Mouse (Mus musculus) forelimb bud, embryonic 11.5 days (tissue): ENCODE measurements at regions not wholly inside any gene's neighbourhood (a gene's known extent, or its start where the extent isn't known, plus 50 kb on each side); places are given as distances from the start of the nearest gene placed in this dataset.

ENCODE experiments used
- DNase-seq: peaks from one replicate; pipeline ENCODE4 v3.0.0-alpha.2; 2012; ENCODE audit warnings: low read depth, low spot score

GRCm38 (mm10) chr15:31673038-31673437 lies 71.4 kb downstream of the Fam173b start:
- peak; percentile 24 for DNase-seq

DNA sequence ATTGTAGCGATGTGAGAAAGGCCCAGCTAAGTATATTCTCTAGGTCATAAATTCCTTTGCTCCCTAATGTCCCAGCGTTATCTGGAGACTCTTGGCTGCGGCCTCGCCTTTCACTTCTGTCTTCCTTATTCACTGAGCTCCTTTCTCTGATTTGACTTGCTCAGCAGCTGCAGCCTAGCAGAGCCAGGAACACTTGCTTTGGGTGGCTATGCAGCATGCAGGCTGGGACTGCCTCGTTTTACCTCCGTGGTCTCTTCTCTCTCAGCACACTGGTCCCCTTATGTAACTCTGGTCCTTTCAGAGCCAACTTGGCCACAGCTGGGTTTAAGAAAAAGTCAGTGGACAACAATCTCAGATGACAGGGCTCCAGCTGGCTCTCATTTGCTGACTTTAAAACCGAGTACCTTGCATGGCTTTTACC lies 75.1 kb downstream of the Fam173b start:
- DNase-seq, result peak; percentile 13

GRCm38 (mm10) chr15:31693109-31693508 lies 91.5 kb downstream of the Fam173b start:
- no peak for DNase-seq

DNA sequence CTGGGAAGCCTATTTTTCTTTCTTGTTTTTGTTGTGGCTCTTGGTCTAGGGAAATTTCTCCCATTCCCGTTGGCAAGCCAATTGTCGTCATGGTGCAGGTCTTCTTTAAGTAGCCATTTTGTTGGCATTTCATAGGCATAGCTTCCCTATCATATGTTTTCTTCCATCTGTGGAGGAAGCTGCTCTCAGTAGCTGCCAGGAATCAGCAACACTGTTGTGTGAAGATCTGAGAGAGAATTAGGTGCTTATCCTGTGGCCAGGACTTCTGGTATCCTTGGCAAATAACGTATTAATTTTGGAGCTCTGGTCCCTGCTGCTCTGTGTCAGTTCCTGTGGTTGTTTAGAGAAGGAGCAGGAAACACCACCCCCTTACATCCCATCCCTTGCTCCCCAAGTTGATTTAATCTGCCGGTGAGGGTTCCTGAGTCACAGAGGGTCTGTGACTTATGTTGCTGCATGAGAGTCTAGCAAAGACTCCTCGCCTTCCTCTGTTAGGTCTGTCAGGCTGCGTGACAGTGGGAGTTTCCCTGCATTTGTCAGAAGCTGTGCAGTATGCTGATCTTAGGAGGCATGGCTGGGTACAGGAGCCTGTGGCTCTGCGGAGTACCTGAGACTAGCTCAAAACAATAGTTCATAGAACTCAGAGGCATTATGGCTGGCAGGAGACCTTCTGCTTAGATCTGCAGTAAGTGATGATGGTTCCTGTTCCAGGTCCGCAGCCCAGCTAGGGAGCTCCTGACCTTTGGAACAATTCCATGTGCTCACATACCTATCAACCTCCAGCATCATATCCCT lies 93.4 kb downstream of the Fam173b start:
- no peak for DNase-seq

- DNase-seq, result no peak
Measured at GRCm38 (mm10) chr15:31703400-31703799, 101.7 kb downstream of the Fam173b start.

- no peak for DNase-seq
Measured at GRCm38 (mm10) chr15:31707416-31707815, 105.8 kb downstream of the Fam173b start.

GRCm38 (mm10) chr15:31721019-31721418 lies 119.4 kb downstream of the Fam173b start:
- DNase-seq, result no peak

DNA sequence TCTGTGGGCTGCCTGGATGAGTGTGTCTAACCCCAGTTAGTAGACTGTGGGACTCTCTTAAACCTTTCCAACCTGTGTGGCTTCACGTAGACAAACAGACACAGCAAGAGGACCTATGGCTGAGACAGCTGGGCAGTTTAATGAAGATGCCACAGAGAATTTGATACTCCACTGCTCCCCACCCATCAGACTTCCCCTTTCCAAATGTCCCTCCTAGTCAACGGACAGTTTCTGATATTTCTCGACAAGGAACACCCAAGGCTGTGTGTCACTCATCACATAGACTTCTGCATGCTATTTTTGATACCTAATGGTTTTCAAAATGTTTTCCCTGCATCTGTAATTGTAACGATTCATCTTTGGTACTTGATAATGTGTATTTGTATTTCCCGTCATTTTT lies 120.8 kb downstream of the Fam173b start:
- DNase-seq, result no peak

DNA sequence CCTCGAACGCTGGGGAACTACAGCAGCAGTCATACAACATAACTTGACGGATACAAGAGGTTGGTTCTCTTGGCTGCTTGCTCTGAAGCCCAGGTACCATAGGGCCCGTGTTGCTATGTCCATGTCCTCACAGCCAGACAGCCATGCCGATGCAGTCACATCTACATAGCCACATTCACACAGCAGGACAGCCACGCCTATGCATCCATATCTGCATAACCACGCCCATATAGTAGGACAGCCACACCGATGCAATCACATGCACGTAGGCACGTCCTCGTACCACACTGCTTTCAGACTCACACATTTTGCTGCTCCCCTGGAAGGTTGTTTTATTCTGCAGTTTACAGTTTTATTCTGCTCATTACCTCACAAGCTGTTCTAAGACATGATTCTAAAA lies 122.6 kb downstream of the Fam173b start:
- no peak for DNase-seq

- no peak for DNase-seq
Measured at GRCm38 (mm10) chr15:31729133-31729532, 127.5 kb downstream of the Fam173b start.

DNA sequence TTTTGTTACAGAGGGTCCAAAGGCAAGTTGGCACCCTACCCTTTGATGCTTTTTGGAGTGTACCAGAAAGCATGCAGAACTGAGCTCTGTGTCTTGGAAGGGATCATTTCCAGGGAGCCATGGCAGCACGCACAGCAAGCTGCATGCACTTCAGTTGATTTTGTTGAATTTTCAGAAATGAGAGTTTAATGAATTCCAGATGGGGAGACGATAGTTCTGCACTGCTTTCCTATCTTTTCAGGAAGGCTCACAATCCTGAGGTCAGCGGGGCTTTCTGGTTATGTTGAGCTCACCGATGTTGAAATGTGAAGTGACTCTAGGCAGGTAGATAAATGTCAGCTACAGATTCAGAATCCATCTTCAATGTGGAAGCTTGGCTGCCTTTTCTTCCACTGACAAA lies 140.0 kb downstream of the Fam173b start:
- DNase-seq, result peak; percentile 54

GRCm38 (mm10) chr15:31744570-31744969 lies 142.9 kb downstream of the Fam173b start:
- no peak for DNase-seq

GRCm38 (mm10) chr15:31752632-31753031 lies 151.0 kb downstream of the Fam173b start:
- no peak for DNase-seq

- DNase-seq, result no peak
Measured at GRCm38 (mm10) chr15:31753578-31754281, 152.1 kb downstream of the Fam173b start.

- DNase-seq, result no peak
Measured at GRCm38 (mm10) chr15:31768959-31769844, 167.6 kb downstream of the Fam173b start.

DNA sequence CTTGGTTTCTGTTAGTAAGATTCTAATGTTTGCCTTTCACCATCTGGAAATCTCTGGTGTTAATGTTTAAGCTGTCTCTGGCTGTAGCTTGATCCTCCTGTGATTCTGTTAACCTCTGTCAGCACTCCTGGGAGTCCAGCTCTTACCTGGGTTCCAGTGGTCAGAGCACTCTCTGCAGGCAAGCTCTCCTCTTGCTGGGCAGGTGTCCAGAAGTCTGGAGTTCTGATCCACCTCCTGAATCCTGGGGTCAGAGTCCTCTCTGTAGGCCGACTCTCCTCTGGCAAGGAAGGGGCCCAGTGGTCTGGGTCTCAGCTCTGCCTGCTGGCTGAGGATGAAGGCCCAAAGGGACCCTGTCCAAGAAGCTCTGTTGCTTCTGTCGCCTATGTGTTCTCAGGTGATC lies 181.4 kb downstream of the Fam173b start:
- DNase-seq, result no peak

DNA sequence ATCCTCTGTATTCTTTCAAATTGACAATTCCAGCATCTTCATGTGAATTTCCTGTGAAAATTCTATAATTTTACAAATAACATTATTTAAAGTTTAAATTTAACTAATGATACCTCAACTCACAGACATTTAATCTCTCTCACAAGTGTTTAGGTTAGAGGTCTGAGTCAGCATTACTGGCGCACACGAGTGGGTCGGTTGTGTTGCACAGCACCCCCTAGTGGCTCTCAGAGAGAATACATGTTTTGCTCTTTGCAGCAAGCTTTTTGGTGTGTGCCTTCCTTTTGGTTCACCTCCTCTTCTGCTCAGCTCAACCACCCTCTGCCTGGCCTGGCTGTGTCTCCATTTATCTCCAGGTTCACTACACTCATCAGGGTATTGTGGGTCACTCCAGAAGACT lies 183.4 kb downstream of the Fam173b start:
- no peak for DNase-seq

- no peak for DNase-seq
Measured at GRCm38 (mm10) chr15:31798863-31799262, 197.2 kb downstream of the Fam173b start.

DNA sequence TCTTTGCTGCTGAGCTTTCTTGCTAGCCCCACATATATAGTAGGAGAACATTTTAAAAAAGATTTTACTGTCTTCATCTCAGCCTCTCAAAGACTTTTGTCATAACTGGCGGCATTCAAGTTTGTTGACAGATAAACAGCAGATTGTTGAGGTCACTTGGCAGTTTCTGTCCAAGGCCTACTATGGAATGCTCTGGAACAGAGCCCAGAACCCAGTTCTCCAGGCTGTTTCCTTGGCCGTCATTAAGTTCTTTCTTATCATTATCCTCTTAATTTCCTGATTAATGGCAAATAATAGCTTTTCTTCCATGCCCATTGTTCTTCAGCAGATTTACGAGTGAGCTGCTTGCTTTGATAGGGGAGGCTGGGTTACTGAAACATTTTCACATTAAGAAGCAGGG lies 203.9 kb downstream of the Fam173b start:
- no peak for DNase-seq

DNA sequence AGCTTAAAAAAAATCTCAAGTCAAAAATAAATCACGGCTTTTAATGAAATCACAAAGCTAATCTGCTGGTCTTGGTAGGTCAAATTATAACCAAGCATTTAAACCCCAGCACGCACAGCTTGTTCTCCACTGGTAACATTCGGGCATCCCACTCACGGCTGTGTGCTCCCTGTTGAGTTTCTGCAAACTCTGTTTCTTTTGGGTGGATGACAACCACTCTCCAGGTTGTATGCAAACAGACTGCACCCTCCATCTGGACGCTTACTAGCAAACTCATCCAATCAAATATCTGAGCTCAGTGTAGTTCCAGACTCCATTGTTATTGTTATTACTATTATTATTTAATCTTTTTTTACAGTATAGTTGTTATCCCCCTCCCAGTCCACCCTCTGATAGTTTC lies 213.9 kb downstream of the Fam173b start:
- no peak for DNase-seq

GRCm38 (mm10) chr15:31819219-31819618 lies 217.6 kb downstream of the Fam173b start:
- DNase-seq, result peak; percentile 62

DNA sequence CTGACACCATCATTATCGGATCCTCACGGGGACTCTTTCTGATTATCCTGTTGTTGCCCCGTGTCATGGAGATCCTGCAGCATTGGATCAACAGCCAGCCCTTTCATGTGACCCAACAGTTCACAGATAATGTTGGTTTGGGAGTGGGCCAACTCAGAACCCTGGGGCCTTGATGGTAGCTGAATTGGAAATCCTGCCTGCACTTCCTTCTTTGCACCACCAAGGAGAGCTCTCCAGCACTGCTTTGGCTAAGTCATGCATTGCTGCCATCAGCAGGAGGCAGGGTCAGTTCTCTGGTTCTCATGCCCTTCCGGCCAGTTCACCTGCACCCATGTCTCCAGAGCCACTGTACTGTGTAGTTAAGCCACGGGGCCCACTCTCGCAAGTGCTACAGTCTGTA lies 225.6 kb downstream of the Fam173b start:
- no peak for DNase-seq
